ENCODE assay signal across 16 mouse cellular contexts in genomic region chr13:45454044-45454443, GRCm38 (mm10). TPM values are rescaled to one million over a fixed set of nuclear protein-coding genes. Genes with fewer than 3 reads are reported as not detected.
A peak's percentile ranks its signal among the peaks of the same experiment; 100 is the strongest.
DNase-seq lines count a peak whose midpoint lies in the region; ATAC-seq lines count a peak whose summit lies in the region.
"Had no signal": no experiment of that assay in that cellular context is flagged by ENCODE, and none has a peak within 500 bp of the region (broad histone marks: within the 10 kb centered on the region; RNA-seq: fewer than 3 reads in every experiment).

No protein-coding gene starts in this region.

- no peak overlapping the region for H3K9ac ChIP-seq in heart, embryonic 15.5 days
- no peak overlapping the region for H3K9ac ChIP-seq in intestine, embryonic 15.5 days
- H3K9ac ChIP-seq in stomach, embryonic 15.5 days = no peak overlapping the region
- H3K9ac ChIP-seq: forebrain, embryonic 15.5 days; hindbrain, embryonic 15.5 days; liver, embryonic 15.5 days had no signal

- no peak for ATAC-seq in heart, embryonic 15.5 days (replicated peaks; ENCODE audit: insufficient number of reproducible peaks, insufficient read depth, low FRiP score, low read depth)
- no peak for ATAC-seq in megakaryocyte, adult 5-6 weeks (ENCODE audit: poor library complexity, severe bottlenecking)
- ATAC-seq in intestine, embryonic 15.5 days = no peak
- ATAC-seq in stomach, embryonic 15.5 days (ENCODE audit: insufficient read depth, low FRiP score, low read depth) = no peak
- ATAC-seq: forebrain, embryonic 15.5 days had no signal

- H3K4me3 ChIP-seq in heart, embryonic 15.5 days = no peak overlapping the region
- H3K4me3 ChIP-seq in megakaryocyte, embryonic 14.5 days (replicated peaks) = peak overlapping the region; percentile 53
- H3K4me3 ChIP-seq in intestine, embryonic 15.5 days (replicated peaks) = no peak overlapping the region
- H3K4me3 ChIP-seq in stomach, embryonic 15.5 days (replicated peaks) = no peak overlapping the region
- H3K4me3 ChIP-seq: forebrain, embryonic 15.5 days; hindbrain, embryonic 15.5 days; liver, embryonic 15.5 days; myocyte had no signal

- no peak for DNase-seq in heart, postnatal 4 days
- no peak for DNase-seq in spleen, postnatal 14 days (ENCODE audit: low spot score in 2 of 2)
- no peak for DNase-seq in cerebellum, postnatal 4 days (ENCODE audit: low spot score in 2 of 2)
- DNase-seq: adrenal gland, adult 8-10 months; gastrocnemius, postnatal 36 days; right cerebral cortex, postnatal 14 days had no signal

- peaks cover 26% of the 10 kb centered on the region for H3K4me1 ChIP-seq in heart, embryonic 15.5 days (replicated peaks)
- H3K4me1 ChIP-seq in megakaryocyte, embryonic 14.5 days = peaks cover 58% of the 10 kb centered on the region
- peaks cover 21% of the 10 kb centered on the region for H3K4me1 ChIP-seq in intestine, embryonic 15.5 days (replicated peaks)
- H3K4me1 ChIP-seq in stomach, embryonic 15.5 days = peaks cover 15% of the 10 kb centered on the region

- 58% methylated on average over 1 of the region's 1 CpGs for WGBS in heart, embryonic 15.5 days
- 61% methylated on average over 1 of the region's 1 CpGs for WGBS in intestine, embryonic 15.5 days
- 72% methylated on average over 1 of the region's 1 CpGs for WGBS in stomach, embryonic 15.5 days

- no peaks in the 10 kb centered on the region for H3K27me3 ChIP-seq in heart, embryonic 15.5 days
- H3K27me3 ChIP-seq in megakaryocyte, embryonic 14.5 days (replicated peaks) = no peaks in the 10 kb centered on the region
- H3K27me3 ChIP-seq in intestine, embryonic 15.5 days (replicated peaks) = no peaks in the 10 kb centered on the region
- H3K27me3 ChIP-seq in stomach, embryonic 15.5 days (replicated peaks) = no peaks in the 10 kb centered on the region
- H3K27me3 ChIP-seq: forebrain, embryonic 15.5 days; hindbrain, embryonic 15.5 days had no signal

- no peak overlapping the region for H3K4me2 ChIP-seq in heart, embryonic 15.5 days
- no peak overlapping the region for H3K4me2 ChIP-seq in intestine, embryonic 15.5 days (replicated peaks)
- H3K4me2 ChIP-seq in stomach, embryonic 15.5 days = no peak overlapping the region
- H3K4me2 ChIP-seq: forebrain, embryonic 15.5 days; hindbrain, embryonic 15.5 days; midbrain, embryonic 11.5 days had no signal

- H3K36me3 ChIP-seq in heart, embryonic 15.5 days = no peaks in the 10 kb centered on the region
- H3K36me3 ChIP-seq in megakaryocyte, embryonic 14.5 days (replicated peaks; ENCODE audit: low read length) = peaks cover 10% of the 10 kb centered on the region
- no peaks in the 10 kb centered on the region for H3K36me3 ChIP-seq in intestine, embryonic 15.5 days
- no peaks in the 10 kb centered on the region for H3K36me3 ChIP-seq in stomach, embryonic 15.5 days
- H3K36me3 ChIP-seq: forebrain, embryonic 15.5 days; hindbrain, embryonic 15.5 days; liver, embryonic 15.5 days had no signal

- H3K9me3 ChIP-seq in heart, embryonic 15.5 days (replicated peaks) = no peaks in the 10 kb centered on the region
- peaks cover 6% of the 10 kb centered on the region for H3K9me3 ChIP-seq in megakaryocyte, embryonic 14.5 days
- no peaks in the 10 kb centered on the region for H3K9me3 ChIP-seq in intestine, embryonic 15.5 days
- no peaks in the 10 kb centered on the region for H3K9me3 ChIP-seq in stomach, embryonic 15.5 days
- H3K9me3 ChIP-seq: forebrain, embryonic 15.5 days; hindbrain, embryonic 15.5 days; liver, embryonic 15.5 days had no signal

- peak overlapping the region; percentile 70; the same call in 1 of the 2 replicates for H3K27ac ChIP-seq in heart, embryonic 15.5 days
- peak overlapping the region; percentile 83 for H3K27ac ChIP-seq in intestine, embryonic 15.5 days
- peak overlapping the region; percentile 83 for H3K27ac ChIP-seq in stomach, embryonic 15.5 days
- H3K27ac ChIP-seq: forebrain, embryonic 15.5 days had no signal

RNA-seq across cellular contexts. Expression of gene Gmpr, which starts 53.2 kb away (rescaled TPM):
- 180 and 185 TPM in 2 replicates for polyA plus RNA-seq in heart, embryonic 15.5 days (2015; fragmentation: Nextera tagmentation; extraction: Ambion mirVana)
- 100 to 1,000 TPM; 161 to 187 TPM for total RNA-seq in heart, postnatal 4 days (2021)
- polyA plus RNA-seq in megakaryocyte, embryonic 14.5 days (2012; ENCODE audit: insufficient read depth, low replicate concordance) = 140 and 296 TPM in 2 replicates
- 1.7 and 2.0 TPM in 2 replicates for total RNA-seq in megakaryocyte, adult 5-6 weeks (2015)
- total RNA-seq in megakaryocyte, adult 5-6 weeks (2017) = 1.0 and 1.1 TPM in 2 replicates
- polyA plus RNA-seq in intestine, embryonic 15.5 days (2015; fragmentation: Nextera tagmentation; extraction: Ambion mirVana) = 26.9 and 28.7 TPM in 2 replicates
- polyA plus RNA-seq in stomach, embryonic 15.5 days (2015; fragmentation: Nextera tagmentation; extraction: Ambion mirVana) = 35.2 and 50.5 TPM in 2 replicates
